Mouse (Mus musculus) brain, embryonic 14.5 days (tissue): ENCODE results near the gene Mlip.

Experiments used
- CTCF ChIP-seq: fragments of 200-500 bp; IDR thresholded peaks from 2 replicates; pipeline ENCODE4 v1.5.1; 2012; ENCODE audit warnings: inconsistent platforms, mild to moderate bottlenecking, moderate library complexity, borderline replicate concordance; ENCODE audit not compliant: insufficient read depth, insufficient read length; ENCODE audit errors: extremely low read depth
- POLR2A ChIP-seq: fragments of 200-500 bp; IDR thresholded peaks from 2 replicates; pipeline ENCODE4 v1.6.1; 2012; ENCODE audit warnings: mild to moderate bottlenecking, inconsistent platforms, borderline replicate concordance; ENCODE audit not compliant: poor library complexity, insufficient read depth, insufficient read length, severe bottlenecking; ENCODE audit errors: extremely low read depth

GRCm38 (mm10) chr9:77272727-77273126 lies 80.0 kb downstream of the Mlip start:
- TF ChIP-seq CTCF (no peak), POLR2A (no peak)
